Mouse (Mus musculus) lung, postnatal 0 days (tissue): ENCODE data around the gene Bsdc1.

Experiments used
- CTCF ChIP-seq: IDR thresholded peaks from 2 replicates; pipeline ENCODE4 v1.5.1; 2016; ENCODE audit warnings: antibody characterized with exemption, mild to moderate bottlenecking
- EP300 ChIP-seq: IDR thresholded peaks from 2 replicates; pipeline ENCODE4 v1.6.1; 2016; ENCODE audit warnings: antibody characterized with exemption, mild to moderate bottlenecking, control low read depth

DNA sequence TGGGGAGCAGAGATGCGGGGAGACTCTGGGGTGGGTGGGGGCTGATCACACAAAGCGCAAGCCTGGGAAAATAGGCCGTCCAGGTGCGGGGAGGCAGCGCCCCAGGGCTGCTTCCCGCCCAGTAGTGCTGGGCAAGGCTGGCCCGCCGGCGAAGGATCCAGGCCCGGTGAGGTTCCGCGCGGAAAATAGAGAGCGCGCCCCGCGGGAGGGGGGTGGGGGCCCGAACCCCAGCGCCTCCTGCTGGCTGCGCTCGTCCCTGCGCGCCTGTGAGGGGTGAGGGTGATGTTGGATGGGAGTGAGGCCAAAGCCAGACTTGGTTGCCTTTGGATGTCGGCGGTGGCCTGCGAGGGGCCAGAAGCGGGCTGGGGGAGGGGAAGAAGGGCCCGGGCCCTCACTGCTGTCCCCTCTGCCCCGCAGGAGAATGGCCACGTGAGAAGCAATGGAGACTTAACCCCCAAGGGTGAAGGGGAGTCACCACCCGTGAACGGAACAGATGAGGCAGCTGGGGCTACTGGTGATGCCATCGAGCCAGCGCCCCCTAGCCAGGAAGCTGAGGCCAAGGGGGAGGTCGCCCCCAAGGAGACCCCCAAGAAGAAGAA, 53.0 kb downstream of the Bsdc1 start:
- no peak for TF ChIP-seq EP300
- TF ChIP-seq CTCF: peak; percentile 90
